Mouse (Mus musculus) megakaryocyte, embryonic 14.5 days (primary cell): Measurements from ENCODE around the gene Etl4.

Source experiments
- FLI1 ChIP-seq: IDR thresholded peaks from 2 replicates; pipeline ENCODE4 v1.6.1; 2012; ENCODE audit warnings: low read length, inconsistent platforms, mixed read lengths
- GATA1 ChIP-seq: IDR thresholded peaks from 3 replicates; pipeline ENCODE4 v1.6.1; 2012; ENCODE audit warnings: mixed read lengths, low read length, inconsistent platforms, borderline replicate concordance

GRCm38 (mm10) chr2:20764566-20765090, 855.0 kb downstream of the Etl4 start:
- no peak for TF ChIP-seq GATA1
- no peak for TF ChIP-seq FLI1
